Mouse (Mus musculus) spleen, adult 2 months (tissue): ENCODE measurements around the gene Ahdc1.

Experiments
- CTCF ChIP-seq: fragments of 200-500 bp; IDR thresholded peaks from 2 replicates; pipeline ENCODE4 v1.5.1; 2011; ENCODE audit warnings: mild to moderate bottlenecking, inconsistent platforms; ENCODE audit not compliant: insufficient read depth, insufficient read length, insufficient replicate concordance; ENCODE audit errors: extremely low read depth
- POLR2A ChIP-seq: fragments of 200-500 bp; IDR thresholded peaks from 2 replicates; pipeline ENCODE4 v1.6.1; 2011; ENCODE audit warnings: low read depth, low read length, inconsistent platforms

DNA sequence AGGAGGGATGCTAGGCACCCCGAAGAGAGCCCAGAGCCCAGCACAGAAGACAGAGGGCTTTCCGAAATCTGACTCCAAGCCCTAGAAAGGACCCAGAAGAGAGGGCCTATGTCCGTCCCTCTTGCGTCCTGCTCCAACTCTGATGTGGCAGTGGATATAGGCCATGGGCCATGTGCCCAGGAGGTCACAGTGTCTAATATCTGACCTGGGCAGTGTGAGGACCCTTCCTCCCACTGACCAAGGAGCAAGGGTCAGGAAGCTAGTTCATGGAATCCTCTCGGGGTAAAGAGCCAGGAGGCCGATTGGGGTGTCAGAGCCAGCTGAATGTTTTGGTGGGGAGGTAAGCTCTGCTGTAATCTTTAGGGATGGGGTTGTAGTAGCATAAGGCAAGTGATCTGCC is 17.8 kb downstream of the Ahdc1 start:
- TF ChIP-seq POLR2A (no peak), CTCF (no peak)
